Mouse (Mus musculus): ENCODE measurements around the gene S100a4. TPM values are rescaled to one million over a fixed set of nuclear protein-coding genes. Genes with fewer than 3 reads are reported as not detected.

The S100a4 gene
- total and polyA plus RNA-seq, 2 experiments from 2014 or later: 2.1 to 2.8 TPM

DNA sequence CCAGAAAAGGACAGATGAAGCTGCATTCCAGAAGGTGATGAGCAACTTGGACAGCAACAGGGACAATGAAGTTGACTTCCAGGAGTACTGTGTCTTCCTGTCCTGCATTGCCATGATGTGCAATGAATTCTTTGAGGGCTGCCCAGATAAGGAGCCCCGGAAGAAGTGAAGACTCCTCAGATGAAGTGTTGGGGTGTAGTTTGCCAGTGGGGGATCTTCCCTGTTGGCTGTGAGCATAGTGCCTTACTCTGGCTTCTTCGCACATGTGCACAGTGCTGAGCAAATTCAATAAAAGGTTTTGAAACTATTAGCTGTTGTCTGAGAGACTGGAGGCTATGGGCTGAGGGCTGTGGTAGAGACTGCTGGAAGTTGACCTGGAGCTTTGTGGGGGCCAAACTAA lies 2.2 kb downstream of the S100a4 start:
- 90% methylated on average over 2 of the region's 2 CpGs for WGBS
- no peak for TF ChIP-seq CTCF (IDR thresholded peaks at IDR 0.05; ENCODE audit: low read depth)
- DNase-seq (no peak), ATAC-seq (no peak)
- no peak overlapping the region for H3K9ac ChIP-seq
- no peaks in the 10 kb centered on the region for H3K9me3 ChIP-seq (ENCODE audit: low read length)
- no peak overlapping the region for H3K4me3 ChIP-seq (ENCODE audit: low read depth, low read length)
- H3K4me1 ChIP-seq (ENCODE audit: insufficient read depth): 0 out of 2 replicates have a peak, but pooled peaks cover 3% of the 10 kb centered on the region
- H3K36me3 ChIP-seq (ENCODE audit: insufficient read depth): no peaks in the 10 kb centered on the region
- H3K27ac ChIP-seq (ENCODE audit: low read depth, low read length): no peak overlapping the region
- no peaks in the 10 kb centered on the region for H3K27me3 ChIP-seq (ENCODE audit: insufficient read depth, low read length)
- H3K4me2 ChIP-seq (ENCODE audit: low read depth): no peak overlapping the region

DNA sequence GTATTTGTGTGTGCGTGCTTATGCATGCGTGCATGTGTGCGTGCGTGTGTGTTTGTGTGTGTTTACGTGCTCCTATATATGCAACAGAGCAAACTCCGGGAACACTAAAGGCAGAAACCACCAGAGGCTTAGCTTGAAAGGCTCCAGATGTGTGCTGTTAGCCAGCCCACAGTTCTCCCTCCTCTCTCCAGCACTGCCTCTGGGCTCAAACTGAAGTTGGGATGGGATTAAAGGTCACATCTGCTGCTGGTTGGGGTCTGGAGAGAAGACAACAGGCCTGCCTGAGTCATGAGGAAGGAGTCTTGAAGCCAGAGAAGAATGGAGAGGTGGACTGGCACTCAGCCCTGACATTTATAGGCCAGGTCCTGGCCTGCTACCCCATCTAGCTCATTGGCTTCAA lies 2.6 kb downstream of the S100a4 start:
- 93% methylated on average over 6 of the region's 6 CpGs for WGBS
- H3K27ac ChIP-seq (ENCODE audit: low read depth, low read length): no peak overlapping the region
- H3K9ac ChIP-seq: no peak overlapping the region
- no peak overlapping the region for H3K4me2 ChIP-seq (ENCODE audit: low read depth)
- H3K4me3 ChIP-seq (ENCODE audit: low read depth, low read length): no peak overlapping the region
- DNase-seq: no peak
- H3K36me3 ChIP-seq (ENCODE audit: insufficient read depth): no peaks in the 10 kb centered on the region
- H3K9me3 ChIP-seq (ENCODE audit: low read length): no peaks in the 10 kb centered on the region
- 0 out of 2 replicates have a peak, but pooled peaks cover 3% of the 10 kb centered on the region for H3K4me1 ChIP-seq (ENCODE audit: insufficient read depth)
- no peak for TF ChIP-seq CTCF (IDR thresholded peaks at IDR 0.05; ENCODE audit: low read depth)
- H3K27me3 ChIP-seq (ENCODE audit: insufficient read depth, low read length): no peaks in the 10 kb centered on the region
- ATAC-seq: no peak

DNA sequence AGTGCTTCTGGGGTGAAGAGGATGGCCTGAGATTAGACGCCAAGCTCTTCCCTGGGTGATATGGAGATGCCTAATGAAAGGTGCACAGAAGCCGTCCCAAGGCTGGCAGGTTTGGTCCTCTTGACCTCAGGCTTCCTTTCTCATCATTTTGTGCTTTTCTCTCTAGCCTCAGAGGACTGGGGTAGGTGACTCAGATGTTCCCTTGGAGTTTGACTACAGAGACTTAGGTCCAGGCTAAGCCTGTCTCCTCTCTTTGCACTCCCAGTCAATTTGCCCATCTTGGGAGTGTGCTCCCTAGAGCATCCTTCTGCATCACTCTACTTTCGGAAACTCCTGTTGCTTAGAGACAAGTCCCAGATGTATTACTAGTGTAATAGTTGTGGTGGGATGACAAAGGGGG lies 3.8 kb downstream of the S100a4 start:
- ATAC-seq (no peak), DNase-seq (no peak)
- H3K4me1 ChIP-seq (ENCODE audit: insufficient read depth): 0 out of 2 replicates have a peak, but pooled peaks cover 3% of the 10 kb centered on the region
- no peaks in the 10 kb centered on the region for H3K27me3 ChIP-seq (ENCODE audit: insufficient read depth, low read length)
- WGBS: 97% methylated on average over 3 of the region's 3 CpGs
- no peak overlapping the region for H3K4me2 ChIP-seq (ENCODE audit: low read depth)
- no peak overlapping the region for H3K27ac ChIP-seq (ENCODE audit: low read depth, low read length)
- no peak for TF ChIP-seq CTCF (IDR thresholded peaks at IDR 0.05; ENCODE audit: low read depth)
- H3K9me3 ChIP-seq (ENCODE audit: low read length): no peaks in the 10 kb centered on the region
- H3K9ac ChIP-seq: no peak overlapping the region
- H3K4me3 ChIP-seq (ENCODE audit: low read depth, low read length): no peak overlapping the region
- H3K36me3 ChIP-seq (ENCODE audit: insufficient read depth): no peaks in the 10 kb centered on the region

GRCm38 (mm10) chr3:90608223-90608622 lies 4.7 kb downstream of the S100a4 start, which contains the start of gene S100a5:
S100a5 (plus strand) TSS chr3:90608523.
- ATAC-seq: no peak
- H3K9ac ChIP-seq: no peak within 1 kb of the TSS
- no peak for TF ChIP-seq CTCF (IDR thresholded peaks at IDR 0.05; ENCODE audit: low read depth)
- H3K4me2 ChIP-seq (ENCODE audit: low read depth): no peak within 1 kb of the TSS
- H3K4me3 ChIP-seq (ENCODE audit: low read depth, low read length): no peak within 1 kb of the TSS
- no peak within 1 kb of the TSS for H3K27ac ChIP-seq (ENCODE audit: low read depth, low read length)
- no peak for DNase-seq
- WGBS: 58% methylated on average over 3 of the region's 3 CpGs
- H3K9me3 ChIP-seq (ENCODE audit: low read length): no peaks in the 10 kb centered on the region
- H3K36me3 ChIP-seq (ENCODE audit: insufficient read depth): no peaks in the 10 kb centered on the region
- 0 out of 2 replicates have a peak, but pooled peaks cover 7% of the 10 kb centered on the region for H3K4me1 ChIP-seq (ENCODE audit: insufficient read depth)
- no peaks in the 10 kb centered on the region for H3K27me3 ChIP-seq (ENCODE audit: insufficient read depth, low read length)

DNA sequence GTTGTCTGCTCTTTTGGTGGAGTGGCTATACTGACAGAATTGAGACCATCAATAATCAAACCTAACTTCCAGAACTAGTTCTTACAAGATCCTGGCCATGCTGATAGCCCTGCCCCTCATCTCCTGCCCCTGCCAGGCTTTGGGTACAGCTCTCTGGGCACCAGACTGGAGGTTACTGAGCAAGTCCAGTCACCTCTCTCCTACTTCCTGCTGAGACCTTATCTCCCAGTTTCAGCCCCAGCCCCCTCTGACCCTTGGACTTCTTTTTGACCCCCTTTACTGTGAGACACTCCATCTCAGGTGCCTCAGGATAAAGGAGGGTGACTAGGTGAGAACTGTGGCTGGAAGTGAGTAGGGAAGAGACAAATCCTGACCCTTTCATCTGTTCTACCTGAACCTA lies 5.5 kb downstream of the S100a4 start:
- Histone ChIP-seq H3K9me3 (ENCODE audit: low read length) (no peaks in the 10 kb centered on the region), H3K4me1 (ENCODE audit: insufficient read depth) (0 out of 2 replicates have a peak, but pooled peaks cover 7% of the 10 kb centered on the region), H3K9ac (no peak overlapping the region), H3K27ac (ENCODE audit: low read depth, low read length) (no peak overlapping the region), H3K36me3 (ENCODE audit: insufficient read depth) (no peaks in the 10 kb centered on the region), H3K4me2 (ENCODE audit: low read depth) (no peak overlapping the region), H3K27me3 (ENCODE audit: insufficient read depth, low read length) (no peaks in the 10 kb centered on the region), H3K4me3 (ENCODE audit: low read depth, low read length) (no peak overlapping the region)
- DNase-seq (no peak), ATAC-seq (no peak)
- TF ChIP-seq CTCF (IDR thresholded peaks at IDR 0.05; ENCODE audit: low read depth): no peak

DNA sequence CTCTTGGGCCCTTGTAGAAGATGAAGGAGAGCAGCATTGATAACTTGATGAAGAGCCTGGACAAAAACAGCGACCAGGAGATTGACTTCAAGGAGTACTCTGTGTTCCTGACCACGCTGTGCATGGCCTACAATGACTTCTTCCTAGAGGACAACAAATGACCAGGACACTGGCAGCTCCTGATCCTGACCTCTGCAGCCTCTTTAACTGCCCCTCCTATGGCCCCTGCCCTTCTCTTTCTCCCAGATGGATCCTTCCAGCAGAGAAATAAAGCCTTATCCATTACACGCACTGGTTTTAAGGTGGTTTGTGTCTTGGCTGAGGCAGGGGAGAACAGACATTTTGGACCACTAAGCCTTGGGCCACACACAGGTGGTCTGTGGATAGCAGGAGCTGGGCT lies 7.9 kb downstream of the S100a4 start:
- ATAC-seq: no peak
- no peak overlapping the region for H3K9ac ChIP-seq
- no peak overlapping the region for H3K4me3 ChIP-seq (ENCODE audit: low read depth, low read length)
- 0 out of 2 replicates have a peak, but pooled peaks cover 3% of the 10 kb centered on the region for H3K4me1 ChIP-seq (ENCODE audit: insufficient read depth)
- no peak for TF ChIP-seq CTCF (IDR thresholded peaks at IDR 0.05; ENCODE audit: low read depth)
- DNase-seq: no peak
- H3K4me2 ChIP-seq (ENCODE audit: low read depth): no peak overlapping the region
- no peaks in the 10 kb centered on the region for H3K36me3 ChIP-seq (ENCODE audit: insufficient read depth)
- 94% methylated on average over 3 of the region's 3 CpGs for WGBS
- H3K27me3 ChIP-seq (ENCODE audit: insufficient read depth, low read length): no peaks in the 10 kb centered on the region
- H3K27ac ChIP-seq (ENCODE audit: low read depth, low read length): no peak overlapping the region
- H3K9me3 ChIP-seq (ENCODE audit: low read length): no peaks in the 10 kb centered on the region

DNA sequence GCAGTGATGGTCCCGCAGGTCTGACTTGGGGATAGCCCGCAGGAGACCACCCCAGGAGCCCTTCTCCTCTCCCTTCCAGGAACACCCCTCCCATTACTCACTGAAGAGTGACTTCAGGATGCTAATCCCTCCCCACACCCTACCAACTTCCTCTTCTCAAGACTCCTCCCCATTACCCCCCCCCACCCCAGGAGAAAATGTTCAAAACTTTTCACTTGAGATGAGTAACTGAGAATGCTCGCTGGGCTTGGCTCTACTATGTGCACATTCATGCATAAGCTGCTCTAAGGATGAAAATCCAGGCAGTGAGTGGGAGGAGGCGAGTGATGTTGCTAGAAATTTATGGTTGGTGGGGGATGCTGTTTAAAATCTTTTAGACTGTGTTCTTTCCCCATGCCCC lies 8.5 kb downstream of the S100a4 start:
- H3K27me3 ChIP-seq (ENCODE audit: insufficient read depth, low read length): no peaks in the 10 kb centered on the region
- TF ChIP-seq CTCF (IDR thresholded peaks at IDR 0.05; ENCODE audit: low read depth): no peak
- ATAC-seq: no peak

More for the DNA sequence above, 8.5 kb downstream of the S100a4 start:
- Histone ChIP-seq H3K36me3 (ENCODE audit: insufficient read depth) (no peaks in the 10 kb centered on the region), H3K9me3 (ENCODE audit: low read length) (no peaks in the 10 kb centered on the region), H3K4me1 (ENCODE audit: insufficient read depth) (0 out of 2 replicates have a peak, but pooled peaks cover 3% of the 10 kb centered on the region), H3K9ac (no peak overlapping the region), H3K4me2 (ENCODE audit: low read depth) (no peak overlapping the region), H3K27ac (ENCODE audit: low read depth, low read length) (no peak overlapping the region), H3K4me3 (ENCODE audit: low read depth, low read length) (no peak overlapping the region)
- DNase-seq: no peak
- 65% methylated on average over 4 of the region's 4 CpGs for WGBS
